Mouse (Mus musculus): ENCODE results near the gene Adprh. TPM values are rescaled to one million over a fixed set of nuclear protein-coding genes. Genes with fewer than 3 reads are reported as not detected.
"Not testable (repeated sequence)": the region's sequence is repeated elsewhere in the genome, so short reads cannot be mapped to it uniquely, and the experiment has no call there.

Adprh gene
- polyA plus RNA-seq, 1 experiment from 2014 or later = 105 TPM

DNA sequence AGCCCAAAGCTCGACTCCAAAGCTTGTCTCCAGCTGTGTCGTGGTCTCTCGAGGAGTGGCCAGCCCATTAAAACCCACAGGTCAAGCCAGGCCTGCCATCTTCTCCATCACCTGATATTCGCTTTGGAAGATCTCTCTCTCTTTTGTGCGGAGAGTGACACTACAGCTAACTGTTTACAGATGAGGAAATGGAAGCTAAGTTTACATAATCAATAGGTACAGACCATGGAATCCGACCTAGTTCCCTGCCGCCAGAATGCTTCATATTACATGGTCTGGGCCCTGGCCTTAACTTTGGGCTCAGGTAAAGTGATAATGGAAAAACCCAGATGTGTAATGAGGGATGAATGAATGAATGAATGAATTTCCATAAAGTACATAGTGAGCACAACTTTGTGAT is 1.8 kb downstream of the Adprh start:
- H3K4me3 ChIP-seq (replicated peaks) = no peak overlapping the region
- H3K27me3 ChIP-seq = no peaks in the 10 kb centered on the region
- H3K27ac ChIP-seq (replicated peaks) = no peak overlapping the region
- no peak for ATAC-seq (ENCODE audit: insufficient number of reproducible peaks, low FRiP score, low TSS enrichment, low read depth)
- no peaks in the 10 kb centered on the region for H3K9me3 ChIP-seq (replicated peaks)
- no peak overlapping the region for H3K9ac ChIP-seq
- peaks cover 32% of the 10 kb centered on the region for H3K36me3 ChIP-seq
- H3K4me2 ChIP-seq (replicated peaks) = no peak overlapping the region
- 76% methylated on average over 7 of the region's 7 CpGs for WGBS
- peaks cover 36% of the 10 kb centered on the region for H3K4me1 ChIP-seq

DNA sequence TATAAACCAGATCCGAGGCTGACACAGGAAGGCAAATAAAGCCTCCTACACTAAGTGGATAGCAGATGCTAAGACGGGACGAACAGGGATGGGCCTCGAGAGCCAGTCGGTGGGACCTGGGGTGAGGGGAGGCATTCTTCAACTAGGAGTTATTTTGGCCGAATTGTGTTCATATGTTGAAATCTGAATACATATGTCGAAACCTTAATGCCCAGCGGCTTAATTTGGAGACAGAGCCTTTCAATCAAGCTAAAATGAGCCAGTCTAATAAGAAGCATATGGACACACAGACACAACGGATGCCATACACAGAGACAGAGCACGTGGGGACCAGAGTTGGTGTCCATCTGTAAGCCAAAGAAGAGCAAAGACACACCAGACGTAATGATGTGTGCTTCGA is 4.0 kb downstream of the Adprh start:
- no peak overlapping the region for H3K4me3 ChIP-seq (replicated peaks)
- no peak for ATAC-seq (ENCODE audit: insufficient number of reproducible peaks, low FRiP score, low TSS enrichment, low read depth)
- no peaks in the 10 kb centered on the region for H3K9me3 ChIP-seq (replicated peaks)
- peaks cover 36% of the 10 kb centered on the region for H3K4me1 ChIP-seq
- H3K27me3 ChIP-seq = no peaks in the 10 kb centered on the region
- H3K36me3 ChIP-seq = peaks cover 53% of the 10 kb centered on the region
- H3K27ac ChIP-seq (replicated peaks) = peak overlapping the region; percentile 70; the same call in 1 of the 2 replicates
- no peak overlapping the region for H3K4me2 ChIP-seq (replicated peaks)
- H3K9ac ChIP-seq = no peak overlapping the region
- 41% methylated on average over 12 of the region's 12 CpGs for WGBS

DNA sequence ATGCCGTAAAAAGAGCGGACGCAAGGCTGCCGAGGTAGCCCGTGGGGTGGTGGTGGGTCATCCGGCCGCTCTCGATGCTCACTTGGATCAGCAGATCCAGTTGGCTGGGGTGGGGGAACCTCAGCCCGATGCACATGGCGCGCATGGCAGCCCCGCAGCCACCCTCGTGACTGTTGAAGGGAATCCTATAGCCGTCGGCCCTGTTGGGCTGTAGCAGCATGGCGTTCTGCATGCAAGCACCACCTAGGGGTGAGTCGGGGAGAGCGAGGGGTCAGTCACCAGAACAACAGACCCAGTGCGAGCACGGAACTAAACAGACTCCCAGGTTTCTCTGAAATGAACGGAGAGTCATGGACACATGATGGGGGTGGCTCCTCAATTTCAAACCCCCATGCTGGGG is 5.1 kb downstream of the Adprh start:
- Histone ChIP-seq H3K9me3 (replicated peaks) (no peaks in the 10 kb centered on the region), H3K36me3 (peaks cover 54% of the 10 kb centered on the region), H3K27ac (replicated peaks) (no peak overlapping the region), H3K4me2 (replicated peaks) (no peak overlapping the region), H3K9ac (no peak overlapping the region), H3K4me1 (peaks cover 33% of the 10 kb centered on the region), H3K27me3 (no peaks in the 10 kb centered on the region), H3K4me3 (replicated peaks) (no peak overlapping the region)
- no peak for ATAC-seq (ENCODE audit: insufficient number of reproducible peaks, low FRiP score, low TSS enrichment, low read depth)
- WGBS = 87% methylated on average over 21 of the region's 21 CpGs

DNA sequence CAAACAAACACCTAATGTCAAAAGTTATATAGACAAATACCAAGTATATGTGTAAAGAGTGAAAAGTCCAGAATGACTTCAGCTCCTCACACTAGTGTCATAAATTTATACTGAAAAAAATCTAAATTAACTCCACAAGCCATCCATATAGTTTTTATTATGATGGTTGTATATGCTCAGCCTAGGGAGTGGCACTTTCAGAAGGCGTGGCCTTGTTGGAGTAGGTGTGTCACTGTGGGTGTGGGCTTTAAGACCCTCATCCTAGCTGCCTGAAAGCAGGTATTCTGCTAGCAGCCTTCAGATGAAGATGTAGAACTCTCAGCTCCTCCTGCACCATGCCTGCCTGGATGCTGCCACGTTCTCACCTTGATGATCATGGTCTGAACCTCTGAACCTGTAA is 6.4 kb downstream of the Adprh start:
- H3K27me3 ChIP-seq; H3K27ac ChIP-seq (replicated peaks); ATAC-seq (ENCODE audit: insufficient number of reproducible peaks, low FRiP score, low TSS enrichment, low read depth); H3K4me2 ChIP-seq (replicated peaks); H3K4me3 ChIP-seq (replicated peaks); H3K9me3 ChIP-seq (replicated peaks); H3K9ac ChIP-seq: not testable (repeated sequence)
- peaks cover 54% of the 10 kb centered on the region for H3K36me3 ChIP-seq
- WGBS = 95% methylated on average over 2 of the region's 2 CpGs
- peaks cover 23% of the 10 kb centered on the region for H3K4me1 ChIP-seq

DNA sequence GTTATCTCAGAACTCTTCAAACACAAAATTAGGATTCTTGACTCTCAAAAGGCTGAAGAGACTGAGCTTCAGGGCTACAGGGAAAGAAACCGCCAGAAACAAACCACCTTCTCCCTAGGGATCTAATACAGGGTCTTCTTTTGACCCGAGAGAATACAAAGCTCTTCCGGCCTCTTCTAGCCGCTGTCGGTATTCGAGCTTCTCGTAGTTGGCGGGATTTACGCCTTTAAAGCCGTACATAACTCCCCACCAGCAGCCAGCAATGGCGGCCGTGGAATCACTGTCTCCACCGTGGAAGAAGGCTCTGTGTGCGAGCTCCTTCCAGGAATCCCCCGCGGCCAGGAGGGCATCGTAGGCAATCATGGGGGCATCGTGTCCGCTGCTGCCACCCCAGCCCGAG is 6.9 kb downstream of the Adprh start:
- peaks cover 52% of the 10 kb centered on the region for H3K36me3 ChIP-seq
- no peak overlapping the region for H3K4me3 ChIP-seq (replicated peaks)
- no peaks in the 10 kb centered on the region for H3K9me3 ChIP-seq (replicated peaks)
- H3K27me3 ChIP-seq = no peaks in the 10 kb centered on the region
- H3K9ac ChIP-seq = no peak overlapping the region
- peaks cover 20% of the 10 kb centered on the region for H3K4me1 ChIP-seq
- no peak overlapping the region for H3K27ac ChIP-seq (replicated peaks)
- H3K4me2 ChIP-seq (replicated peaks) = no peak overlapping the region
- WGBS = 97% methylated on average over 20 of the region's 20 CpGs
- no peak for ATAC-seq (ENCODE audit: insufficient number of reproducible peaks, low FRiP score, low TSS enrichment, low read depth)

DNA sequence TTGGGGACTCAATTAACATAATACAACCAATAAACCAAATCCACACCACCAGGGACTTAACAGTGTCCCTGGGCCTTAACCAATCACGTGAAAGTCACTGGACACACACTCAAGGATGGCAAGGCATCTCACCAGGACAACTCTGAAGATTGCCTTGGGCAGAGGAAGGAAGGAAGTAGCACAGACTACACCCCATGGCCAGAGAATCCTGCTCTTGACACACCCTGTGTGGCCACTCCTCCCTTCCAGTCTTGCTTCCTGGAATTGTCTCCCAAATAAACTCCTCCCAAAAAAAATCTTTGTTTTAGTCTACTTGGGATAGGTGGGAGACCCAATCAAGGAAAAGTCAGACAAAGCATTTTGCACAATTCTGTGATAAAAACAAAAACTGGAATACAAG is 7.5 kb downstream of the Adprh start:
- Histone ChIP-seq H3K4me3 (replicated peaks) (no peak overlapping the region), H3K4me1 (peaks cover 15% of the 10 kb centered on the region), H3K27me3 (no peaks in the 10 kb centered on the region), H3K9me3 (replicated peaks) (no peaks in the 10 kb centered on the region), H3K27ac (replicated peaks) (no peak overlapping the region), H3K9ac (no peak overlapping the region), H3K36me3 (peaks cover 46% of the 10 kb centered on the region), H3K4me2 (replicated peaks) (no peak overlapping the region)
- no peak for ATAC-seq (ENCODE audit: insufficient number of reproducible peaks, low FRiP score, low TSS enrichment, low read depth)
- WGBS = 87% methylated on average over 1 of the region's 1 CpGs

DNA sequence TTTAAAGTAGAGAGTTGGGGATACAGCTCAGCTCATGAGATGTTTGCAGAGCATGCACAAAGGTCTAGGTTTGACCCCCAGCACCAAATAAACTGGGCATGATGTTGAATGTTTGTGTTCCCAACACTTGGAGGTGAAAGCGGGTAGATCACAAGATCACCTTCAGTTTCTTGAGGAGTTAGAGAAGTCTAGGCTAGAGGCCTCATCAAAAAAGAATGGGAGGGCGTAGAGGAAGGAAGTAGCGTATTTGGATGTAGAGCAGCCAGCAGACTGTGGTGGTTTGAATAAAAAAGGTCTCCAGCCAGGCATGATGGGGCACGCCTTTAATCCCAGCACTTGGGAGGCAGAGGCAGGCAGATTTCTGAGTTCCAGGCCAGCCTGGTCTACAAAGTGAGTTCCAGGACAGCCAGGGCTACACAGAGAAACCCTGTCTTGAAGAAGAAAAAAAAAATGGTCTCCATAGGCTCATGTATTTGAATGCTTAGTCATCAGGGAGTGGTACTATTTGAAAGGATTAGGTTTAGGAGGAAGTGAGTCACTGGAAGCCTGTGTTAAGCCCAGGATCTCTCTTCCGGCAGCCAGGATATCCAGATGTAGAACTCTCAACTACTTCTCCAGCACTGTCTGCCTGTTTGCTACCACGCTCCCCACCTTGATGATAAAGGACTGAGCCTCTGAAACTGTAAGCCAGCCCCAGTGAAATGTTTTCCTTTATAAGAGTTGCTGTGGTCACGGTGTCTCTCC is 8.6 kb downstream of the Adprh start:
- 95% methylated on average over 7 of the region's 7 CpGs for WGBS

DNA sequence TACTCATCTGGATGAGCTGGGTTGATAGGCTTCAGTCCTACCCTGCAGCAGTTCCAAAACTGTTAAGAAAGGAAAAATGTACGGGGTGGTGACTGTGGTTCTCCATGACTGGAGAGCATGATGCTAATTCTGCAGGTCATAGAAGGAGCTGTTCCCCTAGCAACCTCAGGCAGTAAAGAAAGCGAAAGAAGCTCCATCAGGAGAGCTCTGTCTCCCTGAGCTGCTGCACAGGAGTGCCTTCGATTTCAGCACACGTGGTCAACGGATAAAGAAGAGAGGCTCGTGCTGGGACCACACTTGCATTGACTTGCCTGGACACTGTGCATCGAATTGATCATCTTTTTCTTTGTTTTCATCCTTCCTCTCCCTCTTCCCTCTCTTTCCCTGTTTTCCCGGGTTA is 10.3 kb downstream of the Adprh start:
- no peaks in the 10 kb centered on the region for H3K9me3 ChIP-seq (replicated peaks)
- 87% methylated on average over 8 of the region's 8 CpGs for whole genome bisulfite sequencing
- H3K4me3 ChIP-seq (replicated peaks) = no peak overlapping the region
- H3K27ac ChIP-seq (replicated peaks) = no peak overlapping the region
- H3K36me3 ChIP-seq = peaks cover 37% of the 10 kb centered on the region
- H3K4me2 ChIP-seq (replicated peaks) = no peak overlapping the region
- no peak overlapping the region for H3K9ac ChIP-seq
- no peak for ATAC-seq (ENCODE audit: insufficient number of reproducible peaks, low FRiP score, low TSS enrichment, low read depth)
- H3K27me3 ChIP-seq = no peaks in the 10 kb centered on the region
- peaks cover 3% of the 10 kb centered on the region; the same call in 1 of the 2 replicates for H3K4me1 ChIP-seq

More for the DNA sequence above, 8.6 kb downstream of the Adprh start:
- Histone ChIP-seq H3K4me3 (replicated peaks) (no peak overlapping the region), H3K36me3 (peaks cover 41% of the 10 kb centered on the region), H3K4me2 (replicated peaks) (no peak overlapping the region), H3K9me3 (replicated peaks) (no peaks in the 10 kb centered on the region), H3K27me3 (no peaks in the 10 kb centered on the region), H3K9ac (no peak overlapping the region), H3K4me1 (peaks cover 13% of the 10 kb centered on the region), H3K27ac (replicated peaks) (no peak overlapping the region)
- ATAC-seq (ENCODE audit: insufficient number of reproducible peaks, low FRiP score, low TSS enrichment, low read depth) = no peak

DNA sequence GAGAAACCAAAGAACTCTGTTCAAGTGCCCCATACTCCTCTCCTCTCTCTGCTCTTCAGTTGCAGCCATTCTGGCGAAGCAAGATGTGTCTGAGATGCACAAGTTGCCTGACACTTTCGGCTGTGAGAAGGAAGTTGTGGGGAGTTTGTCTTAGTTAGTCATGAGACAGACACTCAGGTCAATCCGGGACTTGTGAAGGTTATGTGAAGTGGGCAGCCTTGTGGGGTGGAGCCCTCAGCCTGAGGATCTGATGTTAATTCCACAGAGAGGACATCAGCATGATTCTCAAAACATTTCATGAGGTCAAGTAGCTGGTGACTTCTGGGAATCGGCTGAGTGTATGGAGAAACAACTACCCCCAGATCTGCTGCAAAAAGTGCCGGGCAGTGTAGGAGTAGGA is 10.9 kb downstream of the Adprh start:
- H3K9ac ChIP-seq = no peak overlapping the region
- no peak for ATAC-seq (ENCODE audit: insufficient number of reproducible peaks, low FRiP score, low TSS enrichment, low read depth)
- WGBS = 89% methylated on average over 5 of the region's 5 CpGs

DNA sequence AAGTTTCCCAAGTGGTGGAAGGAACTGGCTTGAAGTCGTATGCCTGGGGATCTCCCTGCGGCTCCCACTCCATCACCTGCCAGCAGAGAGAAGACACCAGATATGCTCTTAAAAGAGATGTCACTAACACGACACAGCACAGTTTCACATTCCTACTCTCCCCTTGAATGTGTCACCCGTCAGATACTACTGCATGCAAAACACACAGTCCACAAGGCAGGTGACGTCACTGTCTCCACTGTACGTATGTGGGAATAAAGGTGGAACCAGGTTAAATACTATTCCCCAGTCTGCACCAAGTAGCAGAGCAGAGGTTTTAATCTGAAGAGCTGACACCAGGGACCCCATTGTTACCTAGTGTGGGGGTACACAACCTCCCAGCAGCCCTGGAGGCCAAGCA is 12.1 kb downstream of the Adprh start:
- H3K9me3 ChIP-seq (replicated peaks) = no peaks in the 10 kb centered on the region
- H3K27me3 ChIP-seq = no peaks in the 10 kb centered on the region
- H3K9ac ChIP-seq = no peak overlapping the region
- no peak overlapping the region for H3K4me2 ChIP-seq (replicated peaks)
- H3K27ac ChIP-seq (replicated peaks) = no peak overlapping the region
- no peaks in the 10 kb centered on the region for H3K4me1 ChIP-seq
- ATAC-seq (ENCODE audit: insufficient number of reproducible peaks, low FRiP score, low TSS enrichment, low read depth) = no peak
- 69% methylated on average over 6 of the region's 6 CpGs for WGBS
- no peak overlapping the region for H3K4me3 ChIP-seq (replicated peaks)
- H3K36me3 ChIP-seq = peaks cover 19% of the 10 kb centered on the region

More for the DNA sequence above, 10.9 kb downstream of the Adprh start:
- Histone ChIP-seq H3K27me3 (no peaks in the 10 kb centered on the region), H3K9me3 (replicated peaks) (no peaks in the 10 kb centered on the region), H3K27ac (replicated peaks) (no peak overlapping the region), H3K4me2 (replicated peaks) (no peak overlapping the region), H3K36me3 (peaks cover 31% of the 10 kb centered on the region), H3K4me3 (replicated peaks) (no peak overlapping the region), H3K4me1 (no peaks in the 10 kb centered on the region)

DNA sequence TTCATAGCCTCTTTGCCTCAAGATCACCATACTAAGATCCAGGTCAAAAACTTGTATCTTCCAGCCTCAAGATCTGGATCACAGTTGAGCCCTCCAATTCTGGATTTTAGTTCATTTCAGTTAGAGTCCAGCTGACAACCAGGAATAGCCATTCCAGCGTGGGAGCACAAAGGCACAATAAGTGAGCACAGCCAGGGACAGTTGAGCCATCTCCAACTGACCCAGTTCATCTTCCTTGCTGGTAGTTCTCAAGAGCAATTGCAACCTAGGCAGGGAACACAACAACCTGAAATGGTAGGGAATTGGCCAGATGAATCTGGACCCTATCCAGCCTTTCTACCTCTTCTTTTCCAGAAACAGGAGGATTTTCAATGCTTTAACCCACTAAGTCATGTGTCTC is 13.3 kb downstream of the Adprh start:
- ATAC-seq (ENCODE audit: insufficient number of reproducible peaks, low FRiP score, low TSS enrichment, low read depth) = no peak
- Histone ChIP-seq H3K4me2 (replicated peaks) (no peak overlapping the region), H3K36me3 (peaks cover 7% of the 10 kb centered on the region), H3K9me3 (replicated peaks) (no peaks in the 10 kb centered on the region), H3K27me3 (no peaks in the 10 kb centered on the region), H3K27ac (replicated peaks) (no peak overlapping the region), H3K9ac (no peak overlapping the region), H3K4me3 (replicated peaks) (no peak overlapping the region), H3K4me1 (no peaks in the 10 kb centered on the region)
- 68% methylated on average over 1 of the region's 1 CpGs for WGBS

DNA sequence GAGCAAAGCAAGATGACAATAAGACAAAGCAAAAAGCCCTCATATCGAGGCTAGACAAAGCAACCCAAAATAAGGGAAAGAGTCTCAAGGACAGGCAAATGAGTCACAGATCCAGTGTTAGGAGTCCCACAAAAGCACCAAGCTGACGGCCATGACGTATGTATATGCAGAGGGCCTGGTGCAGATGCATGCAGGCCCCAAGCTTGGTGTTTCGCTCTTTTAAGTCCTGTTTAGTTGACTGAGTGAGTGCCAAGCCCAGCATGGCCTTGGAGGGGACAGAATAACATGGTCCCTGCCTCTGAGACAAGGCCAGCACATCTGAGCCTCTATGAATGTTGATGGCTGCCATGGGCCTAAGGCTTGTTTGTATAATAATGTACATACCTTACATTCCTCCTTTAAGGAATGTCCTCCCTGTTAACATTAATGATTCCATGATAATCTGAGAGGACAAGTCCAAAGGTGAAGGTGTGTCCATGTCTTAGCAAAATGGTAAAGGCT is 18.2 kb downstream of the Adprh start:
- no peak for ATAC-seq (ENCODE audit: insufficient number of reproducible peaks, low FRiP score, low TSS enrichment, low read depth)
- WGBS = 86% methylated on average over 4 of the region's 4 CpGs
- H3K9ac ChIP-seq = no peak overlapping the region
- no peak overlapping the region for H3K4me3 ChIP-seq (replicated peaks)
- H3K9me3 ChIP-seq (replicated peaks) = no peaks in the 10 kb centered on the region
- H3K4me2 ChIP-seq (replicated peaks) = no peak overlapping the region
- H3K4me1 ChIP-seq = no peaks in the 10 kb centered on the region
- H3K27ac ChIP-seq (replicated peaks) = no peak overlapping the region
- no peaks in the 10 kb centered on the region for H3K27me3 ChIP-seq
- no peaks in the 10 kb centered on the region for H3K36me3 ChIP-seq

Data from embryonic facial prominence, embryonic 15.5 days (tissue).